Mouse (Mus musculus) layer of hippocampus, adult 2 months (tissue): ENCODE data around the gene Ankrd13b. TPM values are rescaled to one million over a fixed set of nuclear protein-coding genes. Genes with fewer than 3 reads are reported as not detected.
A peak's percentile ranks its signal among the peaks of the same experiment; 100 is the strongest.

Experiments
- DNase-seq, 2 experiments: peaks; one replicate each; pipeline ENCODE4 v3.0.0; 2022; ENCODE audit warnings: low spot score in 2 of 2
- H3K27ac ChIP-seq: fragments of 200-600 bp; 2 replicates; pipeline ENCODE4 v1.8.1; 2022
- H3K4me3 ChIP-seq: fragments of 200-600 bp; 2 replicates; pipeline ENCODE4 v1.8.1; 2022; ENCODE audit warnings: mild to moderate bottlenecking
- CTCF ChIP-seq: fragments of 200-600 bp; conservative IDR thresholded peaks from 2 replicates; pipeline ENCODE4 v1.8.1; 2022; ENCODE audit warnings: antibody characterized with exemption, mild to moderate bottlenecking, moderate library complexity
- total RNA-seq, 2 experiments: library from RNA; stranded (reverse); gene quantifications; 2 replicates each; pipeline ENCODE4 v1.2.3; 2021

The Ankrd13b gene
- total RNA-seq, 2 experiments from 2014 or later: 80.1 to 81.7 TPM

GRCm38 (mm10) chr11:77494344-77494676, 4.8 kb upstream of the Ankrd13b start:
- Histone ChIP-seq H3K4me3 (peak overlapping the region; percentile 88), H3K27ac (peak overlapping the region; percentile 91)
- DNase-seq: no peak
- no peak for TF ChIP-seq CTCF

- H3K27ac ChIP-seq: peak within 1 kb of the TSS; percentile 95
- no peak for TF ChIP-seq CTCF
- H3K4me3 ChIP-seq: peak within 1 kb of the TSS; percentile 88
- DNase-seq: peak; percentile 65 to 73
Measured at GRCm38 (mm10) chr11:77493512-77494343, 4.2 kb upstream of the Ankrd13b start, which contains the start of gene Git1. Gene Git1 (plus strand): TSS chr11:77493562.

- TF ChIP-seq CTCF: peak; percentile 39
- peak overlapping the region; percentile 95 for H3K27ac ChIP-seq
- peak; percentile 93 to 95 for DNase-seq
- peak overlapping the region; percentile 77 for H3K4me3 ChIP-seq
Measured at GRCm38 (mm10) chr11:77492911-77493332, 3.4 kb upstream of the Ankrd13b start.

GRCm38 (mm10) chr11:77492311-77492871, 2.9 kb upstream of the Ankrd13b start:
- peak overlapping the region; percentile 95 for H3K27ac ChIP-seq
- DNase-seq: peak in 1 of 2 experiments; percentile 59

GRCm38 (mm10) chr11:77491502-77492291, 2.2 kb upstream of the Ankrd13b start:
- Histone ChIP-seq H3K27ac (peak overlapping the region; percentile 95), H3K4me3 (peak overlapping the region; percentile 77)
- no peak for DNase-seq
- TF ChIP-seq CTCF: no peak

More at GRCm38 (mm10) chr11:77492311-77492871, 2.9 kb upstream of the Ankrd13b start:
- TF ChIP-seq CTCF: no peak
- H3K4me3 ChIP-seq: peak overlapping the region; percentile 77

- peak; percentile 98; the same call in 1 of the 2 replicates for TF ChIP-seq CTCF
- H3K27ac ChIP-seq: peak overlapping the region; percentile 95
- peak overlapping the region; percentile 77 for H3K4me3 ChIP-seq
- peak; percentile 90 to 95 for DNase-seq
Measured at GRCm38 (mm10) chr11:77491123-77491501, 1.6 kb upstream of the Ankrd13b start.

- DNase-seq: no peak
- no peak for TF ChIP-seq CTCF
- peak overlapping the region; percentile 77 for H3K4me3 ChIP-seq
- H3K27ac ChIP-seq: peak overlapping the region; percentile 95
Measured at GRCm38 (mm10) chr11:77490451-77490850, 973 bp upstream of the Ankrd13b start.

- DNase-seq: no peak
- peak overlapping the region; percentile 65 for H3K4me3 ChIP-seq
- TF ChIP-seq CTCF: no peak
- peak overlapping the region; percentile 87 for H3K27ac ChIP-seq
Measured at GRCm38 (mm10) chr11:77488771-77489581, 502 bp downstream of the Ankrd13b start.

- Histone ChIP-seq H3K4me3 (peak overlapping the region; percentile 65), H3K27ac (peak overlapping the region; percentile 87)
- peak; percentile 56 for TF ChIP-seq CTCF
- peak; percentile 51 to 71 for DNase-seq
Measured at GRCm38 (mm10) chr11:77486798-77487197, 2.7 kb downstream of the Ankrd13b start.

GRCm38 (mm10) chr11:77485229-77485628, 4.2 kb downstream of the Ankrd13b start:
- no peak for TF ChIP-seq CTCF
- DNase-seq: no peak
- peak overlapping the region; percentile 15; the same call in 1 of the 2 replicates for H3K4me3 ChIP-seq
- peak overlapping the region; percentile 87 for H3K27ac ChIP-seq

- DNase-seq: no peak
- no peak overlapping the region for H3K4me3 ChIP-seq
- H3K27ac ChIP-seq: peak overlapping the region; percentile 36; the same call in 1 of the 2 replicates
- TF ChIP-seq CTCF: no peak
Measured at GRCm38 (mm10) chr11:77483510-77484255, 5.8 kb downstream of the Ankrd13b start.

- peak overlapping the region; percentile 36; the same call in 1 of the 2 replicates for H3K27ac ChIP-seq
- no peak for DNase-seq
- TF ChIP-seq CTCF: no peak
Measured at GRCm38 (mm10) chr11:77483043-77483442, 6.4 kb downstream of the Ankrd13b start.

More at GRCm38 (mm10) chr11:77483043-77483442, 6.4 kb downstream of the Ankrd13b start:
- H3K4me3 ChIP-seq: no peak overlapping the region
